Mouse (Mus musculus): ENCODE measurements at regions not wholly inside any gene's neighbourhood (a gene's known extent, or its start where the extent isn't known, plus 50 kb on each side); places are given as distances from the start of the nearest gene placed in this dataset.

DNA sequence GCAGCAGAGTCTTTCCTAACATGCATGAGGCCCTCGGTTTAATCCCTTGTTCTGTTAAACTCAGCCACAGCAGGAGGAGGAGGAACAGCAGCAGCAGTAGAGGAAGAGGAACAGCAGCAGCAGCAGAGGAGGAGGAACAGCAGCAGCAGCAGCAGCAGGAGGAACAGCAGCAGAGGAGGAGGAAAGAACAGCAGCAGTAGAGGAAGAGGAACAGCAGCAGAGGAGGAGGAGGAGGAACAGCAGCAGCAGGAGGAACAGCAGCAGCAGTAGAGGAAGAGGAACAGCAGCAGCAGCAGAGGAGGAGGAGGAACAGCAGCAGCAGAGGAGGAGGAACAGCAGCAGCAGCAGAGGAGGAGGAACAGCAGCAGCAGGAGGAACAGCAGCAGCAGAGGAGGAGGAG, 437.9 kb downstream of the Zfp704 start:
- Histone ChIP-seq H3K4me1 (ENCODE audit: control insufficient read depth, insufficient read depth, low read length) (peaks cover 5% of the 10 kb centered on the region), H3K27ac (ENCODE audit: insufficient read depth, low read depth, low read length) (no peak overlapping the region), H3K4me3 (ENCODE audit: insufficient read depth, low read length) (no peak overlapping the region)
- no peak for TF ChIP-seq POLR2A (IDR thresholded peaks at IDR 0.05; ENCODE audit: borderline replicate concordance, low read depth, low read length)

GRCm38 (mm10) chr3:9168955-9169354, 440.9 kb downstream of the Zfp704 start:
- no peak for TF ChIP-seq POLR2A (IDR thresholded peaks at IDR 0.05; ENCODE audit: borderline replicate concordance, low read depth, low read length)
- TF ChIP-seq CTCF (IDR thresholded peaks at IDR 0.05; ENCODE audit: low read depth, low read length): no peak
- no peaks in the 10 kb centered on the region for H3K4me1 ChIP-seq (ENCODE audit: control insufficient read depth, insufficient read depth, low read length)
- no peak overlapping the region for H3K4me3 ChIP-seq (ENCODE audit: insufficient read depth, low read length)
- H3K27ac ChIP-seq (ENCODE audit: insufficient read depth, low read depth, low read length): no peak overlapping the region

- no peak overlapping the region for H3K27ac ChIP-seq (ENCODE audit: insufficient read depth, low read depth, low read length)
- TF ChIP-seq POLR2A (IDR thresholded peaks at IDR 0.05; ENCODE audit: borderline replicate concordance, low read depth, low read length): no peak
- no peak for TF ChIP-seq CTCF (IDR thresholded peaks at IDR 0.05; ENCODE audit: low read depth, low read length)
- peaks cover 2% of the 10 kb centered on the region for H3K4me1 ChIP-seq (ENCODE audit: control insufficient read depth, insufficient read depth, low read length)
- H3K4me3 ChIP-seq (ENCODE audit: insufficient read depth, low read length): no peak overlapping the region
Observed at GRCm38 (mm10) chr3:9159073-9159472, 450.8 kb downstream of the Zfp704 start.

- peaks cover 16% of the 10 kb centered on the region for H3K4me1 ChIP-seq (ENCODE audit: control insufficient read depth, insufficient read depth, low read length)
- TF ChIP-seq POLR2A (IDR thresholded peaks at IDR 0.05; ENCODE audit: borderline replicate concordance, low read depth, low read length): no peak
- TF ChIP-seq CTCF (IDR thresholded peaks at IDR 0.05; ENCODE audit: low read depth, low read length): no peak
- no peak overlapping the region for H3K4me3 ChIP-seq (ENCODE audit: insufficient read depth, low read length)
- H3K27ac ChIP-seq (ENCODE audit: insufficient read depth, low read depth, low read length): no peak overlapping the region
Observed at GRCm38 (mm10) chr3:9154172-9154571, 455.7 kb downstream of the Zfp704 start.

GRCm38 (mm10) chr3:9153690-9154089, 456.2 kb downstream of the Zfp704 start:
- TF ChIP-seq CTCF (IDR thresholded peaks at IDR 0.05; ENCODE audit: low read depth, low read length): no peak
- no peak for TF ChIP-seq POLR2A (IDR thresholded peaks at IDR 0.05; ENCODE audit: borderline replicate concordance, low read depth, low read length)
- peaks cover 16% of the 10 kb centered on the region for H3K4me1 ChIP-seq (ENCODE audit: control insufficient read depth, insufficient read depth, low read length)
- no peak overlapping the region; the same call in 1 of the 2 replicates for H3K27ac ChIP-seq (ENCODE audit: insufficient read depth, low read depth, low read length)
- no peak overlapping the region for H3K4me3 ChIP-seq (ENCODE audit: insufficient read depth, low read length)

- Histone ChIP-seq H3K4me1 (ENCODE audit: control insufficient read depth, insufficient read depth, low read length) (peaks cover 16% of the 10 kb centered on the region), H3K4me3 (ENCODE audit: insufficient read depth, low read length) (no peak overlapping the region), H3K27ac (ENCODE audit: insufficient read depth, low read depth, low read length) (no peak overlapping the region)
- TF ChIP-seq POLR2A (IDR thresholded peaks at IDR 0.05; ENCODE audit: borderline replicate concordance, low read depth, low read length) (no peak), CTCF (IDR thresholded peaks at IDR 0.05; ENCODE audit: low read depth, low read length) (no peak)
Observed at GRCm38 (mm10) chr3:9152256-9152655, 457.6 kb downstream of the Zfp704 start.

DNA sequence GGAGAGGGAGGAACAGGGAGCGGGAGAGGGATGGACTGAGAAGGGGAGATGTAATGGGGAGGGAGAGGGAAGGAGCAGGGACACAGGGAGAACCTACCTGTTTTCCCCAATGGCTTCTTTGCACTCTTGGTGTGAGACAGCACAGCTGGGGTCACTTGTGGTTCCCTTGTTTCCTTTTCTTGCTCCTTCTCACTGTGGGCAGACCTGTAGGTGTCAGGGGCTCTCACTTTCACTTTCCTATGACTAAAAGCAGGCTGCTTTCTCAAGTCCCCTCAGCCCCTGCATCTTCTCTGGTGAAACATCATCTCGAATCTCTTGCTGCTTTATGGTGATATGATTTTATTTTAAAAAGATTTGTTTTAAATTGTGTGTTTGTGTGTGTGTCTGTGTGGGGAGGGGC, 458.3 kb downstream of the Zfp704 start:
- no peak for TF ChIP-seq POLR2A (IDR thresholded peaks at IDR 0.05; ENCODE audit: borderline replicate concordance, low read depth, low read length)
- no peak overlapping the region for H3K27ac ChIP-seq (ENCODE audit: insufficient read depth, low read depth, low read length)
- H3K4me1 ChIP-seq (ENCODE audit: control insufficient read depth, insufficient read depth, low read length): peaks cover 16% of the 10 kb centered on the region
- no peak overlapping the region for H3K4me3 ChIP-seq (ENCODE audit: insufficient read depth, low read length)

DNA sequence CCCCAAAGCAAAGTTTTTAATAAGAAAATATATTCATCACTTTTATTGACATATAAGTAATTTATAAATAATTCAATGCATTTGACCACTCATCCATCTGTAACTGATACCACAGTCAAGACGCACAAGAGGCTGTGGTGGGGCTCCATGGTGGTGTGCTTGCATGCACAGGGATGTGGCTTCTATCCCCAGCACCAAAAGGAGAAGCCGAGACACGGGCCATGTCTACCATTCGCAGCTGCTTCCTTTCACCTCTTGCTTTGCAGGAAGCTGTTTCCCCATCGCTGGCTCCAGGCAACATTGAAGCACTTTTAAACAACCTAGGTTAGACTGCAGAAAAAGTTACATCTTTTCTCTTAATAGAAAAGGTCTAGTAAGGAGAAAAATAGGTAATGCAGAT, 461.3 kb downstream of the Zfp704 start:
- no peak for TF ChIP-seq POLR2A (IDR thresholded peaks at IDR 0.05; ENCODE audit: borderline replicate concordance, low read depth, low read length)
- TF ChIP-seq CTCF (IDR thresholded peaks at IDR 0.05; ENCODE audit: low read depth, low read length): no peak
- no peak overlapping the region for H3K4me3 ChIP-seq (ENCODE audit: insufficient read depth, low read length)
- H3K27ac ChIP-seq (ENCODE audit: insufficient read depth, low read depth, low read length): no peak overlapping the region

DNA sequence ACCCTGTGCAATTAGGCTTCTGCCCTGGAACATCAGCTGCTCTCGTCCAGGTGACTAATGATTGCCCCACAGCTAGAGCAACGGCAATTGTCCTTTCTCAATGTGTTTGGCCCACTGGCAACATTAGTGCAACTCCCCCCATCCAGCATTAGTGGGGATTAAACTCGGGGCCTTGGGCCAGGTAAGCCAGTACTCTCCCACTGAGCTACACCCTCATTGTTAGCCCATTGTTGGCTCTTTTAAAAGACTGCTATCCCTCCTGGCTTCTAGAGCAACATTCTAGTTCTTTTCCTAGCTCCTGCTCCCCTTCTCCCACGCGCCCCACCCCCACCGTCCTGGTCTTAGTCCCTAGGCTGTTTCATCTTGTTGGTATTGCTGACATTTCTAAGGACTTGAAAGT, 463.4 kb downstream of the Zfp704 start:
- TF ChIP-seq POLR2A (IDR thresholded peaks at IDR 0.05; ENCODE audit: borderline replicate concordance, low read depth, low read length) (no peak), CTCF (IDR thresholded peaks at IDR 0.05; ENCODE audit: low read depth, low read length) (no peak)
- H3K4me1 ChIP-seq (ENCODE audit: control insufficient read depth, insufficient read depth, low read length): no peaks in the 10 kb centered on the region
- H3K27ac ChIP-seq (ENCODE audit: insufficient read depth, low read depth, low read length): no peak overlapping the region
- no peak overlapping the region for H3K4me3 ChIP-seq (ENCODE audit: insufficient read depth, low read length)

More for the DNA sequence above, 461.3 kb downstream of the Zfp704 start:
- H3K4me1 ChIP-seq (ENCODE audit: control insufficient read depth, insufficient read depth, low read length): peaks cover 9% of the 10 kb centered on the region

DNA sequence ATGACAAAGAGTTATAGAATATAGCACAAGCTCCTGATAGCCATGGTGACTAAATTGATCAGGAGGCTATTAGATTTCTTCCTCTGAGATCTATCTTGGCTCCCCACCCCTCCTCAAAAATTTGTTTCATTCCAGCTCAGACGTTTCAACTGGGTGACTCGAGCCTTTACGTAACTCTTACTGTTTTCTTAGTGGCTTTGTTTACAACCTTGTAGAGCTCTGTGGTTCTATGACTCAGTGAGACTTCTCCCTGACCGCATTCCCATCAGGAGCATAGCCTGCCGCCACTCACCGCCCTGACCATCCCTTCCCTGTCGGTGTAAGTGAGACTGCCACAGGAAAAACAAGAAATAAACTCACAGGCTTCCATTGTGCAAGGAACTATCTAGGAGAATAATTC, 464.3 kb downstream of the Zfp704 start:
- TF ChIP-seq POLR2A (IDR thresholded peaks at IDR 0.05; ENCODE audit: borderline replicate concordance, low read depth, low read length) (no peak), CTCF (IDR thresholded peaks at IDR 0.05; ENCODE audit: low read depth, low read length) (no peak)
- Histone ChIP-seq H3K4me3 (ENCODE audit: insufficient read depth, low read length) (no peak overlapping the region), H3K27ac (ENCODE audit: insufficient read depth, low read depth, low read length) (no peak overlapping the region), H3K4me1 (ENCODE audit: control insufficient read depth, insufficient read depth, low read length) (no peaks in the 10 kb centered on the region)

- Histone ChIP-seq H3K4me1 (ENCODE audit: control insufficient read depth, insufficient read depth, low read length) (no peaks in the 10 kb centered on the region), H3K27ac (ENCODE audit: insufficient read depth, low read depth, low read length) (no peak overlapping the region), H3K4me3 (ENCODE audit: insufficient read depth, low read length) (no peak overlapping the region)
- TF ChIP-seq CTCF (IDR thresholded peaks at IDR 0.05; ENCODE audit: low read depth, low read length) (no peak), POLR2A (IDR thresholded peaks at IDR 0.05; ENCODE audit: borderline replicate concordance, low read depth, low read length) (no peak)
Observed at GRCm38 (mm10) chr3:9141836-9142235, 468.0 kb downstream of the Zfp704 start.

Data from bone marrow macrophage, adult 2 months (primary cell).